Mouse (Mus musculus) midbrain, embryonic 11.5 days (tissue): Measurements from ENCODE around the gene Gm7075. TPM values are rescaled to one million over a fixed set of nuclear protein-coding genes. Genes with fewer than 3 reads are reported as not detected.
A peak's percentile ranks its signal among the peaks of the same experiment; 100 is the strongest.

Source experiments
- ATAC-seq: fragments of 200-750 bp; cut with Nextera tagmentation; 2 replicates; pipeline ENCODE4 v1.8.0; 2017; ENCODE audit warnings: moderate TSS enrichment, moderate library complexity; ENCODE audit not compliant: low FRiP score
- DNase-seq: peaks from one replicate; pipeline ENCODE4 v3.0.0; 2015; ENCODE audit warnings: low spot score; ENCODE audit errors: missing footprints
- H3K27ac ChIP-seq: fragments of 300-500 bp; sonication (generic); 2 replicates; pipeline ENCODE4 v1.5.1; 2014; ENCODE audit warnings: low read depth, low read length
- H3K27me3 ChIP-seq: fragments of 300-500 bp; sonication (generic); 2 replicates; pipeline ENCODE4 v1.6.1; 2014; ENCODE audit warnings: mild to moderate bottlenecking, low read length, moderate library complexity, mixed read lengths; ENCODE audit not compliant: control insufficient read depth, insufficient read depth
- H3K36me3 ChIP-seq: fragments of 300-500 bp; sonication (generic); 2 replicates; pipeline ENCODE4 v1.6.1; 2014; ENCODE audit warnings: mild to moderate bottlenecking, low read length, moderate library complexity, mixed read lengths; ENCODE audit not compliant: control insufficient read depth, insufficient read depth
- H3K4me1 ChIP-seq: fragments of 300-500 bp; sonication (generic); 2 replicates; pipeline ENCODE4 v1.6.1; 2014; ENCODE audit warnings: low read length; ENCODE audit not compliant: control insufficient read depth, insufficient read depth
- H3K4me2 ChIP-seq: fragments of 300-500 bp; sonication (generic); 2 replicates; pipeline ENCODE4 v1.6.1; 2014; ENCODE audit warnings: mild to moderate bottlenecking, moderate library complexity
- H3K4me3 ChIP-seq: fragments of 300-500 bp; sonication (generic); 2 replicates; pipeline ENCODE4 v1.5.1; 2014; ENCODE audit warnings: low read depth, low read length
- H3K9ac ChIP-seq: fragments of 300-500 bp; sonication (generic); 2 replicates; pipeline ENCODE4 v1.6.1; 2014; ENCODE audit warnings: low read length
- H3K9me3 ChIP-seq: fragments of 300-500 bp; sonication (generic); 2 replicates; pipeline ENCODE4 v1.6.1; 2016; ENCODE audit warnings: low read length; ENCODE audit not compliant: control insufficient read depth
- WGBS: fragments of 180-500 bp; shearing (Covaris S2); extraction: QIAGEN DNeasy Blood & Tissue Kit; methylation state at CpG from one replicate; pipeline ENCODE4 v1.1.7; 2014; 5-methylcytosine and 5-hydroxymethylcytosine counted together
- polyA plus RNA-seq: library from polyadenylated mRNA; unstranded; fragments of >200 nt; fragmentation: Nextera tagmentation; extraction: Ambion mirVana; gene quantifications from 2 replicates; pipeline ENCODE4 v1.2.1, GENCODE M21; 2014

The Gm7075 gene
- polyA plus RNA-seq, 1 experiment from 2014 or later = not detected

DNA sequence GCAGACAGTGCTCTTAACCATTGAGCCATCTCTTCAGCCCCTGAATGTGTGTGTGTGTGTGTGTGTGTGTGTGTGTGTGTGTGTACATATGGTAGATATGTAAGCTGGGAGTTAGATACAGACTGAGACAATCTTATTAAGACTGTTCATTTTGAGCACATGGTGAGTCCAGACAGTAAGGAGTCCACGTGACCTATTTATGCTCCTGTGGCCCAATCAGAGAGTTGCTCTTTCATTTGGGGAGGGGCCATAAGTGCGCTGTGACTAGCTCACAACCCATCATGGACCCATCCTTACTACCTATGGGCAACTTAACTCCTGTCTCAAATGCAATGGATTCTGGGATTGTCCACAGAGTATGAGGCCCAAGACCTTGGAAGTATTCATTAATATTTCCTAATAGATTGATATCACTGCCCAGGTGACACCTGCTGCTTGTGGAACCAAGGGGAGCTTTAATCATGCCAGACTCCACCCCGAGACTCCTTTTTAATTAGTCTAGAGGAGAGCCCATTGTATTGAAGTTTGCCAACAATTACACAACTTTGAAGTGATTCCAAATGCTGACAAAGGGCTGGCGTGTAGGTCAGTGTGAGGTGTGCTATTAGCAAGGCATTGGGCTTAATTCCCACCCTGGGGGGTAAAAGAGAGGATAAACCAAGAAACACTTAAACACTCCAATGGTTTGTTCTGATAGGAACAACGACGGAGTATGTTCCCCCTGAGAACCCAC is 42.5 kb downstream of the Gm7075 start:
- no peak for ATAC-seq

DNA sequence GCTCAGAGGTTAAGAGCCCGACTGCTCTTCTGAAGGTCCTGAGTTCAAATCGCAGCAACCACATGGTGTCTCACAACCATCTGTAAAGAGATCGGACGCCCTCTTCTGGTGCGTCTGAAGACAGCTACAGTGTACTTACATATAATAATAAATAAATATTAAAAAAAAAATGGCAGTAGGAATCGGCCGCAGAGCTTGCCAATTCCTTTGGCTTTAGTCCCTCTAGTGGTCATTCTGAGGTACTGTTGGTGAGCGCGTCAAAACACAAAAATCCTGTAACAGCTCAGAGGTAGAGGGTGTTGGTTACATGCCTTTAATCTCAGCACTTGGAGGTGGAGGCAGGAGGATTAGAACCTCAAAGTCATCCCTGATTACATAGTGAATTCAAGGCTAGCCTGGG is 44.1 kb downstream of the Gm7075 start:
- H3K4me1 ChIP-seq = peaks cover 5% of the 10 kb centered on the region; the same call in 1 of the 2 replicates
- peak; percentile 95 for DNase-seq
- no peaks in the 10 kb centered on the region for H3K9me3 ChIP-seq
- H3K27me3 ChIP-seq = no peaks in the 10 kb centered on the region; the same call in 1 of the 2 replicates
- WGBS = 21% methylated on average over 9 of the region's 9 CpGs
- no peaks in the 10 kb centered on the region for H3K36me3 ChIP-seq
- H3K9ac ChIP-seq = no peak overlapping the region
- H3K27ac ChIP-seq = no peak overlapping the region
- no peak overlapping the region for H3K4me2 ChIP-seq
- ATAC-seq = peak; percentile 28
- H3K4me3 ChIP-seq = no peak overlapping the region

More for the DNA sequence above, 42.5 kb downstream of the Gm7075 start:
- no peak for DNase-seq
- no peaks in the 10 kb centered on the region for H3K9me3 ChIP-seq
- H3K4me3 ChIP-seq = no peak overlapping the region
- no peak overlapping the region for H3K4me2 ChIP-seq
- H3K27me3 ChIP-seq = no peaks in the 10 kb centered on the region; the same call in 1 of the 2 replicates
- WGBS = 75% methylated on average over 6 of the region's 6 CpGs
- peaks cover 5% of the 10 kb centered on the region; the same call in 1 of the 2 replicates for H3K4me1 ChIP-seq
- no peak overlapping the region for H3K9ac ChIP-seq
- H3K27ac ChIP-seq = no peak overlapping the region
- H3K36me3 ChIP-seq = no peaks in the 10 kb centered on the region

DNA sequence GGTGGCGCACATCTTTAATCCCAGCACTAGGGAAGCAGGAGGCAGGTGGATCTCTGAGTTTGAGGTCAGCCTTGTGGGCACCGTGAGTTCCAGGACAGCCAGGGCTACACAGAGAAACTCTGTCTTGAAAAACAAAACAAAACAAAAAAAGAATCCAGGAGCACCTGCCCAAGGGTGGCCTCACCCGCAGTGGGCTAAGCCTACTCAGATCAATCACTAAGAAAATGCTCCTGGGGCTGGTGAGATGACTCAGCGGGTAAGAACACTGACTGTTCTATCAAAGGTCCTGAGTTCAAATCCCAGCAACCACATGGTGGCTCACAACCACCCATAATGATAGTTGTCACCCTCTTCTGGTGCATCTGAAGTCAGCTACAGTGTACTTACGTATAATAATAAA is 45.3 kb downstream of the Gm7075 start:
- ATAC-seq (no peak), DNase-seq (no peak)
- no peak overlapping the region for H3K9ac ChIP-seq
- 87% methylated on average over 5 of the region's 5 CpGs for WGBS
- no peaks in the 10 kb centered on the region for H3K9me3 ChIP-seq
- no peaks in the 10 kb centered on the region for H3K4me1 ChIP-seq
- no peaks in the 10 kb centered on the region for H3K36me3 ChIP-seq
- H3K4me2 ChIP-seq = no peak overlapping the region
- no peak overlapping the region for H3K27ac ChIP-seq
- H3K27me3 ChIP-seq = no peaks in the 10 kb centered on the region
- no peak overlapping the region for H3K4me3 ChIP-seq

Other genes starting within 250 kb of the Gm7075 start
- 0.12 TPM in 1 of 2 replicates, not detected in the other for gene Mypn, start 217.8 kb downstream of the Gm7075 start, polyA plus RNA-seq
- gene Herc4, start 178.0 kb downstream of the Gm7075 start, polyA plus RNA-seq = 53.9 and 54.6 TPM in 2 replicates
- 9.8 and 10.0 TPM in 2 replicates for gene Sirt1, start 40.1 kb downstream of the Gm7075 start, polyA plus RNA-seq
- gene Dnajc12, start 39.3 kb downstream of the Gm7075 start, polyA plus RNA-seq = 18.6 and 20.2 TPM in 2 replicates
- gene Ctnna3, start 8.3 kb upstream of the Gm7075 start, polyA plus RNA-seq = 0.06 TPM in 1 of 2 replicates, not detected in the other